Mouse (Mus musculus) midbrain, embryonic 11.5 days (tissue): ENCODE measurements at regions not wholly inside any gene's neighbourhood (a gene's known extent, or its start where the extent isn't known, plus 50 kb on each side); places are given as distances from the start of the nearest gene placed in this dataset.
A peak's percentile ranks its signal among the peaks of the same experiment; 100 is the strongest.

ENCODE experiments used
- ATAC-seq: fragments of 200-750 bp; cut with Nextera tagmentation; 2 replicates; pipeline ENCODE4 v1.8.0; 2017; ENCODE audit warnings: moderate TSS enrichment, moderate library complexity; ENCODE audit not compliant: low FRiP score
- DNase-seq: peaks from one replicate; pipeline ENCODE4 v3.0.0; 2015; ENCODE audit warnings: low spot score; ENCODE audit errors: missing footprints
- H3K27ac ChIP-seq: fragments of 300-500 bp; sonication (generic); 2 replicates; pipeline ENCODE4 v1.5.1; 2014; ENCODE audit warnings: low read depth, low read length
- H3K27me3 ChIP-seq: fragments of 300-500 bp; sonication (generic); 2 replicates; pipeline ENCODE4 v1.6.1; 2014; ENCODE audit warnings: mild to moderate bottlenecking, low read length, moderate library complexity, mixed read lengths; ENCODE audit not compliant: control insufficient read depth, insufficient read depth
- H3K36me3 ChIP-seq: fragments of 300-500 bp; sonication (generic); 2 replicates; pipeline ENCODE4 v1.6.1; 2014; ENCODE audit warnings: mild to moderate bottlenecking, low read length, moderate library complexity, mixed read lengths; ENCODE audit not compliant: control insufficient read depth, insufficient read depth
- H3K4me1 ChIP-seq: fragments of 300-500 bp; sonication (generic); 2 replicates; pipeline ENCODE4 v1.6.1; 2014; ENCODE audit warnings: low read length; ENCODE audit not compliant: control insufficient read depth, insufficient read depth
- H3K4me2 ChIP-seq: fragments of 300-500 bp; sonication (generic); 2 replicates; pipeline ENCODE4 v1.6.1; 2014; ENCODE audit warnings: mild to moderate bottlenecking, moderate library complexity
- H3K4me3 ChIP-seq: fragments of 300-500 bp; sonication (generic); 2 replicates; pipeline ENCODE4 v1.5.1; 2014; ENCODE audit warnings: low read depth, low read length
- H3K9ac ChIP-seq: fragments of 300-500 bp; sonication (generic); 2 replicates; pipeline ENCODE4 v1.6.1; 2014; ENCODE audit warnings: low read length
- H3K9me3 ChIP-seq: fragments of 300-500 bp; sonication (generic); 2 replicates; pipeline ENCODE4 v1.6.1; 2016; ENCODE audit warnings: low read length; ENCODE audit not compliant: control insufficient read depth
- WGBS: fragments of 180-500 bp; shearing (Covaris S2); extraction: QIAGEN DNeasy Blood & Tissue Kit; methylation state at CpG from one replicate; pipeline ENCODE4 v1.1.7; 2014; 5-methylcytosine and 5-hydroxymethylcytosine counted together

GRCm38 (mm10) chr14:74350751-74351150 is 289.9 kb upstream of the Htr2a start:
- no peaks in the 10 kb centered on the region for H3K27me3 ChIP-seq
- no peak overlapping the region for H3K4me2 ChIP-seq
- DNase-seq: no peak
- H3K4me1 ChIP-seq: no peaks in the 10 kb centered on the region
- ATAC-seq: no peak
- no peak overlapping the region for H3K27ac ChIP-seq
- H3K36me3 ChIP-seq: no peaks in the 10 kb centered on the region
- H3K4me3 ChIP-seq: no peak overlapping the region
- H3K9me3 ChIP-seq: no peaks in the 10 kb centered on the region
- H3K9ac ChIP-seq: no peak overlapping the region

- H3K4me3 ChIP-seq: no peak overlapping the region
- no peak overlapping the region for H3K4me2 ChIP-seq
- 38% methylated on average over 1 of the region's 1 CpGs for WGBS
- no peaks in the 10 kb centered on the region for H3K36me3 ChIP-seq
- ATAC-seq (no peak), DNase-seq (no peak)
- H3K9ac ChIP-seq: no peak overlapping the region
- H3K4me1 ChIP-seq: no peaks in the 10 kb centered on the region
- no peaks in the 10 kb centered on the region for H3K27me3 ChIP-seq
- no peaks in the 10 kb centered on the region for H3K9me3 ChIP-seq
- no peak overlapping the region for H3K27ac ChIP-seq
These were observed 288.4 kb upstream of the Htr2a start for GRCm38 (mm10) chr14:74352286-74352685.

GRCm38 (mm10) chr14:74358730-74359444 is 281.8 kb upstream of the Htr2a start:
- WGBS: 80% methylated on average over 5 of the region's 5 CpGs

GRCm38 (mm10) chr14:74359663-74360552 is 280.7 kb upstream of the Htr2a start:
- 58% methylated on average over 12 of the region's 12 CpGs for WGBS
- H3K27ac ChIP-seq: no peak overlapping the region
- no peaks in the 10 kb centered on the region for H3K36me3 ChIP-seq
- ATAC-seq: 0 out of 2 replicates have a peak, but pooled peaks have one; percentile 35
- no peak overlapping the region for H3K4me2 ChIP-seq
- H3K27me3 ChIP-seq: no peaks in the 10 kb centered on the region
- DNase-seq: no peak
- no peak overlapping the region for H3K4me3 ChIP-seq
- no peaks in the 10 kb centered on the region for H3K4me1 ChIP-seq
- H3K9me3 ChIP-seq: no peaks in the 10 kb centered on the region
- no peak overlapping the region for H3K9ac ChIP-seq

More at GRCm38 (mm10) chr14:74358730-74359444, 281.8 kb upstream of the Htr2a start:
- Histone ChIP-seq H3K4me2 (no peak overlapping the region), H3K9ac (no peak overlapping the region), H3K27ac (no peak overlapping the region), H3K9me3 (no peaks in the 10 kb centered on the region), H3K4me1 (no peaks in the 10 kb centered on the region), H3K27me3 (no peaks in the 10 kb centered on the region), H3K36me3 (no peaks in the 10 kb centered on the region), H3K4me3 (no peak overlapping the region)
- ATAC-seq (no peak), DNase-seq (no peak)

- H3K4me3 ChIP-seq: no peak overlapping the region
- H3K9ac ChIP-seq: no peak overlapping the region
- H3K4me2 ChIP-seq: no peak overlapping the region
- H3K9me3 ChIP-seq: no peaks in the 10 kb centered on the region
- no peaks in the 10 kb centered on the region for H3K4me1 ChIP-seq
- H3K27me3 ChIP-seq: no peaks in the 10 kb centered on the region
- no peak overlapping the region for H3K27ac ChIP-seq
- DNase-seq: no peak
- ATAC-seq: no peak
- H3K36me3 ChIP-seq: no peaks in the 10 kb centered on the region
- WGBS: 84% methylated on average over 7 of the region's 7 CpGs
These were observed 256.2 kb upstream of the Htr2a start for GRCm38 (mm10) chr14:74384481-74384880.

- Histone ChIP-seq H3K9me3 (no peaks in the 10 kb centered on the region), H3K36me3 (no peaks in the 10 kb centered on the region), H3K4me3 (no peak overlapping the region), H3K9ac (no peak overlapping the region), H3K27ac (no peak overlapping the region), H3K27me3 (no peaks in the 10 kb centered on the region), H3K4me1 (no peaks in the 10 kb centered on the region), H3K4me2 (no peak overlapping the region)
- ATAC-seq (no peak), DNase-seq (no peak)
- WGBS: 82% methylated on average over 2 of the region's 2 CpGs
These were observed 248.2 kb upstream of the Htr2a start for GRCm38 (mm10) chr14:74392419-74392818.

GRCm38 (mm10) chr14:74397202-74397601 is 243.4 kb upstream of the Htr2a start:
- Histone ChIP-seq H3K36me3 (no peaks in the 10 kb centered on the region), H3K9me3 (no peaks in the 10 kb centered on the region), H3K4me2 (no peak overlapping the region), H3K27ac (no peak overlapping the region), H3K4me1 (no peaks in the 10 kb centered on the region), H3K4me3 (no peak overlapping the region), H3K27me3 (no peaks in the 10 kb centered on the region), H3K9ac (no peak overlapping the region)
- no peak for ATAC-seq
- DNase-seq: no peak
- 89% methylated on average over 3 of the region's 3 CpGs for WGBS

GRCm38 (mm10) chr14:74409441-74409840 is 231.2 kb upstream of the Htr2a start:
- Histone ChIP-seq H3K4me3 (no peak overlapping the region), H3K9me3 (no peaks in the 10 kb centered on the region), H3K9ac (no peak overlapping the region), H3K4me1 (no peaks in the 10 kb centered on the region), H3K27me3 (no peaks in the 10 kb centered on the region), H3K36me3 (no peaks in the 10 kb centered on the region), H3K4me2 (no peak overlapping the region), H3K27ac (no peak overlapping the region)
- no peak for ATAC-seq
- WGBS: 61% methylated on average over 1 of the region's 1 CpGs
- no peak for DNase-seq

- Histone ChIP-seq H3K27me3 (no peaks in the 10 kb centered on the region), H3K4me3 (no peak overlapping the region), H3K9me3 (no peaks in the 10 kb centered on the region), H3K4me2 (no peak overlapping the region), H3K36me3 (no peaks in the 10 kb centered on the region), H3K4me1 (no peaks in the 10 kb centered on the region), H3K27ac (no peak overlapping the region), H3K9ac (no peak overlapping the region)
- ATAC-seq: no peak
- no peak for DNase-seq
- WGBS: 86% methylated on average over 3 of the region's 3 CpGs
These were observed 212.4 kb upstream of the Htr2a start for GRCm38 (mm10) chr14:74428226-74428625.
